Mouse (Mus musculus): ENCODE data around the gene Rap1gds1.

GRCm38 (mm10) chr3:139037030-139037429, 38.0 kb downstream of the Rap1gds1 start:
- TF ChIP-seq CTCF (IDR thresholded peaks at IDR 0.05; ENCODE audit: borderline replicate concordance, control insufficient read depth, extremely low read depth, insufficient read depth, low read length, poor library complexity) (no peak), POLR2A (IDR thresholded peaks at IDR 0.05; ENCODE audit: control insufficient read depth, extremely low read depth, insufficient read depth, low read length, poor library complexity) (no peak)
